Mouse (Mus musculus): ENCODE data around the gene Car11. TPM values are rescaled to one million over a fixed set of nuclear protein-coding genes. Genes with fewer than 3 reads are reported as not detected.

The Car11 gene
- total and polyA plus RNA-seq, 3 experiments: 0.16 to 3.5 (median 0.78) TPM

DNA sequence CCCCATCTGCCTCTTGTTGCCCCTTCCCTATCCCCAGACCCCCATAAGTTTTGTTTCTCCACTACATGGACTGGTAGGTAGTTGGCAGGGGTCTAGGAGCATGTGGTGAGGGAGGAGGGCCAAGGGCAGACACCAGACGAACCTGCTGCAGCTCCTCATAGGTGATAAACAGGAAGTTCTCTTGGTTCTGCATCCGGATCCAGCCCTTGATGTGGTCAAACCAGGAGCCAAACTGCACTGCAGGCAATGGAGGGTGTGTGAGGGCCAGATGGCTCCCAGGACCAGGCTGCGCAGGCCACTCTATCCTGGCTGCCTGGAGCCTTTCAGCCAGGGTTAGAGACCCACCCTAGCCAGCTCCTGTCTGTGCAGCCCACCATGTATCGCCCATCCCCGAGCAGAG lies 33.8 kb downstream of the Car11 start:
- Histone ChIP-seq H3K9me3 (replicated peaks) (no peaks in the 10 kb centered on the region), H3K27me3 (ENCODE audit: insufficient read depth, low read length) (peaks cover 19% of the 10 kb centered on the region), H3K36me3 (replicated peaks) (peaks cover 23% of the 10 kb centered on the region), H3K4me1 (ENCODE audit: insufficient read depth, low read depth, low read length) (peaks cover 29% of the 10 kb centered on the region), H3K4me3 (ENCODE audit: low read depth, low read length) (no peak overlapping the region)
- TF ChIP-seq GATA2 (IDR thresholded peaks at IDR 0.05; ENCODE audit: borderline replicate concordance, low read depth, low read length): no peak
- TF ChIP-seq TAL1 (conservative IDR thresholded peaks at IDR 0.05; ENCODE audit: low read depth, low read length): no peak
- no peak for TF ChIP-seq GATA1 (IDR thresholded peaks at IDR 0.05; ENCODE audit: borderline replicate concordance, low read length)
- no peak for TF ChIP-seq CTCF (IDR thresholded peaks at IDR 0.05; ENCODE audit: low read depth, low read length)
- no peak for TF ChIP-seq POLR2AphosphoS5 (IDR thresholded peaks at IDR 0.05; ENCODE audit: insufficient replicate concordance, low read depth, low read length)
- ATAC-seq (ENCODE audit: extremely low read depth, insufficient number of reproducible peaks, low FRiP score, poor library complexity, severe bottlenecking) (no peak), DNase-seq (ENCODE audit: low spot score) (no peak)

DNA sequence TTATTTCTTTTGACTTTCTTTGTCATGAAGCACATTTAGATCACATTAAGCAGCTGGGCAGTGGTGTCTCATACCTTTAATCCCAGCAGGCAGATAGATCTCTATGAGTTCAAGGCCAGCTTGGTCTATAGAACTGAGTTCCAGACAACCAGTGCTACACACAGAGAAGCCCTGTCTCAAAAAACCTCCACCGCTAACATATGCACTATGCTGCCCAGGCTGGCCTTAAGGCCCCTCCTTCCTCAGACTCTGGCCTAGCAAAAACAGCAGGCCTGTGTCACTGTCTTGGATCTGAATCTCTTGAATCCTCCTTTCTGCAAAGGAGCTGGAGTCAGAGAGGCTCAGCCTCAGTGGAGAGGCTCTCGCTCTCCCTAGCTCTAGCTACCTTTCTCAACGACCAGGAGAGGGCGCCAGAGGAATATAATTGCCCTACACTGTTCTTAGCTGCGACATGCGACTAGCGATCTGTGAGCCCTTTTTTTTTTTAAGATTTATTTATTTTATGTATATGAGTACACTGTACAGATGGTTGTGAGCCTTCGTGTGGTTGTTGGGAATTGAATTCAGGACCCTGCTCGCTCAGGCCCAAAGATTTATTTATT lies 39.6 kb downstream of the Car11 start:
- peak; percentile 65 for DNase-seq (ENCODE audit: low spot score)
- Histone ChIP-seq H3K36me3 (replicated peaks) (no peaks in the 10 kb centered on the region), H3K27me3 (ENCODE audit: insufficient read depth, low read length) (peaks cover 27% of the 10 kb centered on the region), H3K4me3 (ENCODE audit: low read depth, low read length) (no peak overlapping the region), H3K4me1 (ENCODE audit: insufficient read depth, low read depth, low read length) (peaks cover 15% of the 10 kb centered on the region), H3K9me3 (replicated peaks) (no peaks in the 10 kb centered on the region)
- ATAC-seq (ENCODE audit: extremely low read depth, insufficient number of reproducible peaks, low FRiP score, poor library complexity, severe bottlenecking): no peak
- TF ChIP-seq TAL1 (conservative IDR thresholded peaks at IDR 0.05; ENCODE audit: low read depth, low read length): no peak
- no peak for TF ChIP-seq GATA2 (IDR thresholded peaks at IDR 0.05; ENCODE audit: borderline replicate concordance, low read depth, low read length)
- TF ChIP-seq GATA1 (IDR thresholded peaks at IDR 0.05; ENCODE audit: borderline replicate concordance, low read length): no peak
- TF ChIP-seq CTCF (IDR thresholded peaks at IDR 0.05; ENCODE audit: low read depth, low read length): no peak
- no peak for TF ChIP-seq POLR2AphosphoS5 (IDR thresholded peaks at IDR 0.05; ENCODE audit: insufficient replicate concordance, low read depth, low read length)

DNA sequence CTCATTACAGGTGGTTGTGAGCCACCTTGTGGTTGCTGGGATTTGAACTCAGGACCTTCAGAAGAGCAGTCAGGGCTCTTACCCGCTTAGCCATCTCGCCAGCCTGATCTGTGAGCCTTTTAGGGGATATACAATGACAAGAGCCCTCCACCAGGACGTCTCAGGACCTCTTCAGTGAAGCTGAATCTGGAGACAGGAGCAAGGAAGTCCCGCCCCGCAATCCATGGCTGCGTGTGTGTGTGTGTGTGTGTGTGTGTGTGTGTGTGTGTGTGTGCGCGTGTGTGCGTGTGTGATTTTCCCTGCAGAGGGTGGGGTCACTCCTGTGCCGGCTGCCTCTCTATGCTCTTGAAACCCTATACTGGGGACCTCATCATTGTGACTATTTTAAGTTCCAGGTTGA lies 40.2 kb downstream of the Car11 start:
- H3K36me3 ChIP-seq (replicated peaks): no peaks in the 10 kb centered on the region
- peaks cover 27% of the 10 kb centered on the region for H3K27me3 ChIP-seq (ENCODE audit: insufficient read depth, low read length)
- no peak for TF ChIP-seq GATA1 (IDR thresholded peaks at IDR 0.05; ENCODE audit: borderline replicate concordance, low read length)
- TF ChIP-seq GATA2 (IDR thresholded peaks at IDR 0.05; ENCODE audit: borderline replicate concordance, low read depth, low read length): no peak
- TF ChIP-seq POLR2AphosphoS5 (IDR thresholded peaks at IDR 0.05; ENCODE audit: insufficient replicate concordance, low read depth, low read length): no peak
- TF ChIP-seq TAL1 (conservative IDR thresholded peaks at IDR 0.05; ENCODE audit: low read depth, low read length): no peak
- no peak for TF ChIP-seq CTCF (IDR thresholded peaks at IDR 0.05; ENCODE audit: low read depth, low read length)
- H3K4me3 ChIP-seq (ENCODE audit: low read depth, low read length): no peak overlapping the region
- no peaks in the 10 kb centered on the region for H3K9me3 ChIP-seq (replicated peaks)
- peaks cover 15% of the 10 kb centered on the region for H3K4me1 ChIP-seq (ENCODE audit: insufficient read depth, low read depth, low read length)
- DNase-seq (ENCODE audit: low spot score): no peak
- ATAC-seq (ENCODE audit: extremely low read depth, insufficient number of reproducible peaks, low FRiP score, poor library complexity, severe bottlenecking): no peak

DNA sequence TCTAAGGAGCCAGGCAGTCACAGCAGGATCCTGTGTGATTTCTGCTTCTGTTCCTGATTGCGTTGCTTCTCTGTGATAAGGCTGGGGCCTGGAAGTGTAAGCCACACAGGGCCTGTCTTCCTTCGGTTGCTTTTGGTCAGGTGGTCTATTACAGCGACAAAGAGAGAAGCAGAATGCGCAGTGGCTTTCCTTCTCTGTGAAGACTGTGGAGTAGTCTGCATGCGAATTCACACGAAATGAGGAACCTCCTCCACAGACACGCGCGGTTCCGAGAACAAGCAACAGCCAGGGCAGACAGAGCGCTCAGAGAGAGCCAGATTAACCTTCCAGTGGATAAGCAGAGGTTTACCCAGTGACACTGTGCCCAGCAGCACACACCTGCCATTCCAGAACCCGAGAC lies 41.7 kb downstream of the Car11 start:
- Histone ChIP-seq H3K36me3 (replicated peaks) (no peaks in the 10 kb centered on the region), H3K9me3 (replicated peaks) (no peaks in the 10 kb centered on the region), H3K4me3 (ENCODE audit: low read depth, low read length) (no peak overlapping the region), H3K4me1 (ENCODE audit: insufficient read depth, low read depth, low read length) (peaks cover 15% of the 10 kb centered on the region), H3K27me3 (ENCODE audit: insufficient read depth, low read length) (peaks cover 28% of the 10 kb centered on the region)
- no peak for ATAC-seq (ENCODE audit: extremely low read depth, insufficient number of reproducible peaks, low FRiP score, poor library complexity, severe bottlenecking)
- no peak for DNase-seq (ENCODE audit: low spot score)
- no peak for TF ChIP-seq GATA1 (IDR thresholded peaks at IDR 0.05; ENCODE audit: borderline replicate concordance, low read length)
- TF ChIP-seq GATA2 (IDR thresholded peaks at IDR 0.05; ENCODE audit: borderline replicate concordance, low read depth, low read length): no peak
- no peak for TF ChIP-seq TAL1 (conservative IDR thresholded peaks at IDR 0.05; ENCODE audit: low read depth, low read length)
- no peak for TF ChIP-seq POLR2AphosphoS5 (IDR thresholded peaks at IDR 0.05; ENCODE audit: insufficient replicate concordance, low read depth, low read length)
- no peak for TF ChIP-seq CTCF (IDR thresholded peaks at IDR 0.05; ENCODE audit: low read depth, low read length)

DNA sequence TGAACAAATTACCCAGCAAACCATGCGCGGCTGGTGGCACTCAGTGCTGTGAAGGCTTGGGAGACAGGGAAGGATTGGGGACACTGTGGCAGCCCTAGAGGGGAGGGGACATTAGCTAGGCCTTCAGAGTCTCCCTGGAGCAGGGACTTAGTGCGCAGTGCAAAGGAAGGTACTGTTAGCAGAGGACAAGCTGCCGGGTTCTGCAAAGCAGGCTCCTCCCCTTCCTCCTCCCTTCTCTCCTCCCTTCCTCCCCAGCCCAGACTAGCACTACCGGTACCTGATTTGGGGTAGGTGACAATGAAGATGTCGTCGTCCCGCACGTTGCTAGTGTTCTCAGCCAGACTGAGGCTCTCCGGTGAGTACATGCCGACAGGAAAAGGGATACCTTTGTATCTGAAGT lies 42.1 kb downstream of the Car11 start:
- Histone ChIP-seq H3K4me3 (ENCODE audit: low read depth, low read length) (no peak overlapping the region), H3K36me3 (replicated peaks) (no peaks in the 10 kb centered on the region), H3K9me3 (replicated peaks) (no peaks in the 10 kb centered on the region), H3K27me3 (ENCODE audit: insufficient read depth, low read length) (peaks cover 27% of the 10 kb centered on the region), H3K4me1 (ENCODE audit: insufficient read depth, low read depth, low read length) (peaks cover 15% of the 10 kb centered on the region)
- no peak for TF ChIP-seq GATA1 (IDR thresholded peaks at IDR 0.05; ENCODE audit: borderline replicate concordance, low read length)
- no peak for ATAC-seq (ENCODE audit: extremely low read depth, insufficient number of reproducible peaks, low FRiP score, poor library complexity, severe bottlenecking)
- no peak for DNase-seq (ENCODE audit: low spot score)

DNA sequence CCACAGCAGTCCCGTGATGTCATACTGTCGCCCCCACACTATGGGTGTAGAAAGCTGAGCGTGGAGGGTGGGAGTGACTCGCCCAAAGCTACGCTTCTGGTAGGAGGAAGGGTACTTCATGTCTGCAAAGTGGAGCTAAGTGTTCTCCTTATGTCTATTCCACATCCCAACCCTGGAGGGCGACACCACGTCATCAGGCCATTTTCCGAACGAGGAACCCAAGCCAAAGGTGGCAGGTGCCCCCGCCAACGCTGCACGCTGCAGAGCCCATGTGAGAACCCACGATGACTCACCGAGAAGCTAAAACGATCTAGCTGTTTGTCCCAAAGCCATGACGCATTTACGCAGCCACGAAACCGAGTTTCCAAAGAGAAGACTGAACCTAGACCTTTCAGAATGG lies 42.7 kb downstream of the Car11 start:
- H3K4me3 ChIP-seq (ENCODE audit: low read depth, low read length): no peak overlapping the region
- H3K27me3 ChIP-seq (ENCODE audit: insufficient read depth, low read length): peaks cover 23% of the 10 kb centered on the region
- H3K9me3 ChIP-seq (replicated peaks): no peaks in the 10 kb centered on the region
- no peaks in the 10 kb centered on the region for H3K36me3 ChIP-seq (replicated peaks)
- no peak for TF ChIP-seq TAL1 (conservative IDR thresholded peaks at IDR 0.05; ENCODE audit: low read depth, low read length)
- no peak for TF ChIP-seq CTCF (IDR thresholded peaks at IDR 0.05; ENCODE audit: low read depth, low read length)
- no peak for TF ChIP-seq GATA2 (IDR thresholded peaks at IDR 0.05; ENCODE audit: borderline replicate concordance, low read depth, low read length)
- no peak for TF ChIP-seq POLR2AphosphoS5 (IDR thresholded peaks at IDR 0.05; ENCODE audit: insufficient replicate concordance, low read depth, low read length)
- no peak for TF ChIP-seq GATA1 (IDR thresholded peaks at IDR 0.05; ENCODE audit: borderline replicate concordance, low read length)
- peaks cover 11% of the 10 kb centered on the region for H3K4me1 ChIP-seq (ENCODE audit: insufficient read depth, low read depth, low read length)
- ATAC-seq (ENCODE audit: extremely low read depth, insufficient number of reproducible peaks, low FRiP score, poor library complexity, severe bottlenecking): no peak
- no peak for DNase-seq (ENCODE audit: low spot score)
